ENCODE assay signal across 15 mouse cellular contexts in genomic region chr13:42887701-42888100, GRCm38 (mm10).
"Had no signal": no experiment of that assay in that cellular context is flagged by ENCODE, and none has a peak within 500 bp of the region (broad histone marks: within the 10 kb centered on the region; RNA-seq: fewer than 3 reads in every experiment).

No protein-coding gene starts in this region.

- H3K27ac ChIP-seq: macrophage; midbrain, embryonic 13.5 days; midbrain, embryonic 15.5 days; neural tube, embryonic 12.5 days; stomach, embryonic 15.5 days; stomach, postnatal 0 days had no signal

- H3K4me2 ChIP-seq: lung, embryonic 14.5 days; midbrain, embryonic 11.5 days; midbrain, embryonic 13.5 days; midbrain, embryonic 15.5 days; neural tube, embryonic 12.5 days; stomach, embryonic 15.5 days had no signal

- ATAC-seq: midbrain, embryonic 13.5 days; midbrain, embryonic 15.5 days had no signal

- H3K9me3 ChIP-seq: midbrain, embryonic 13.5 days; midbrain, embryonic 15.5 days; neural tube, embryonic 12.5 days; stomach, embryonic 15.5 days had no signal

- H3K4me3 ChIP-seq: megakaryocyte, embryonic 14.5 days; midbrain, embryonic 13.5 days; midbrain, embryonic 15.5 days; neural tube, embryonic 12.5 days; stomach, embryonic 15.5 days had no signal

- DNase-seq: lung, embryonic 14.5 days; lung, postnatal 14 days; lung, postnatal 36 days; right cerebral cortex, postnatal 14 days; thymus, adult 2 months; thymus, postnatal 25 days; thymus, postnatal 4 days had no signal

- H3K9ac ChIP-seq: lung, embryonic 14.5 days; midbrain, embryonic 13.5 days; midbrain, embryonic 15.5 days; neural tube, embryonic 12.5 days; stomach, embryonic 15.5 days had no signal

- H3K4me1 ChIP-seq: megakaryocyte, embryonic 14.5 days; midbrain, embryonic 13.5 days; midbrain, embryonic 15.5 days; neural tube, embryonic 12.5 days had no signal

- H3K36me3 ChIP-seq: midbrain, embryonic 13.5 days; midbrain, embryonic 15.5 days; neural tube, embryonic 12.5 days; stomach, embryonic 15.5 days had no signal

- H3K27me3 ChIP-seq: megakaryocyte, embryonic 14.5 days; midbrain, embryonic 13.5 days; midbrain, embryonic 15.5 days; neural tube, embryonic 12.5 days; stomach, embryonic 15.5 days had no signal
